Mouse (Mus musculus) embryonic fibroblast, embryonic 13.5 days (primary cell): ENCODE results near the gene Zfp870. TPM values are rescaled to one million over a fixed set of nuclear protein-coding genes. Genes with fewer than 3 reads are reported as not detected.
"Not testable (repeated sequence)": the region's sequence is repeated elsewhere in the genome, so short reads cannot be mapped to it uniquely, and the experiment has no call there.

Experiments used
- H3K27ac ChIP-seq: 2 replicates; pipeline ENCODE4 v1.5.1; 2012; ENCODE audit warnings: low read length, control low read depth, inconsistent platforms; ENCODE audit not compliant: insufficient read depth
- H3K4me1 ChIP-seq: 2 replicates; pipeline ENCODE4 v1.6.1; 2011; ENCODE audit warnings: low read length; ENCODE audit not compliant: control insufficient read depth, insufficient read depth
- H3K4me3 ChIP-seq: 2 replicates; pipeline ENCODE4 v1.5.1; 2011; ENCODE audit warnings: mild to moderate bottlenecking, control low read depth, low read length; ENCODE audit not compliant: insufficient read depth
- CTCF ChIP-seq: IDR thresholded peaks from 2 replicates; pipeline ENCODE4 v1.5.1; 2011; ENCODE audit warnings: mild to moderate bottlenecking, control low read depth, low read length, moderate library complexity, borderline replicate concordance; ENCODE audit not compliant: insufficient read depth
- POLR2A ChIP-seq: IDR thresholded peaks from 2 replicates; pipeline ENCODE4 v1.6.1; 2011; ENCODE audit warnings: low read depth, mild to moderate bottlenecking, control low read depth, low read length, moderate library complexity
- polyA plus RNA-seq: library from polyadenylated mRNA; stranded (reverse); fragments of >200 nt; gene quantifications from 2 replicates; pipeline ENCODE4 v1.2.4, GENCODE M21; 2011; ENCODE audit warnings: low read depth; ENCODE audit not compliant: missing spikeins, insufficient read length

Zfp870 gene
- polyA plus RNA-seq, 1 experiment, result 9.1 TPM

GRCm38 (mm10) chr17:32872696-32873095, 18.7 kb downstream of the Zfp870 start:
- no peak for TF ChIP-seq POLR2A
- TF ChIP-seq CTCF, result no peak
- Histone ChIP-seq H3K27ac (no peak overlapping the region), H3K4me3 (no peak overlapping the region), H3K4me1 (no peaks in the 10 kb centered on the region)

DNA sequence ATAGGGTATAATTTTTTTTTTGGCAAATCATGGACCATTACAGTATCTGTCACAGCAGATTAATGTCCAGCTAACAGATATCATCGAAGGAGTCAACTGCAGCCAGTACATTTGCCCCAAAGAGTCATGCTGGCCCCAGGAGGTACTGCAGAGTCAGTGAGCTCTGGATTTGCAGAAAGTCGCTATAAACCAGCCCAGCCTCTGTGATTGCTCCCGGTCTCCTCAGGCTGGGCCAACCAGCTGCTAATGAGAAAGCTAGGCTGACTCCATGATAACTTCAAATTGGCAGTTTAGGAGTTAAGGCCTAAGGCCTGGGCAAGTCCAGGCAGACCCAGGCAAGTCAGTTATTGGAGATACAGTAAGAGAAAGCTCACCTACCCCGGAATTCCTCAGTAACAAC, 19.4 kb downstream of the Zfp870 start:
- Histone ChIP-seq H3K27ac (no peak overlapping the region), H3K4me3 (no peak overlapping the region), H3K4me1 (no peaks in the 10 kb centered on the region)
- TF ChIP-seq POLR2A (no peak), CTCF (no peak)

DNA sequence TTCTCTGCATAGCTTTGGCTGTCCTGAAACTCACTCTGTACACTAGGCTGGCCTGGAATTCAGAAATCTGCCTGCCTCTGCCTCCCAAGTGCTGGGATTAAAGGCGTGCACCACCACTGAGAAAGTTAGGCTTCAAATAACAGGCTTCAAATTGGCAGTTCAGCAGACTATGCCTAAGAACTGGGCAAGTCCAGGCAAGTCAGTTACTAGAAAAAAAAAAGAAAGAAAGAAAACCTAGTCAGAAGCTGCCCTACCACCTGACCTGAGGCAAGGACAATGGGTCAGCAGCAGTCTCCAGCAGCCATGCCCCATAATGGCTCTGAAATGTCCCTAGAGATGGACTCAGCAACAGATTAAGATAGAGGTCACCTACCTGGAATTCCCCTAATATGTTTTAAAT, 20.0 kb downstream of the Zfp870 start:
- no peak for TF ChIP-seq POLR2A
- Histone ChIP-seq H3K27ac (no peak overlapping the region), H3K4me3 (no peak overlapping the region), H3K4me1 (no peaks in the 10 kb centered on the region)

DNA sequence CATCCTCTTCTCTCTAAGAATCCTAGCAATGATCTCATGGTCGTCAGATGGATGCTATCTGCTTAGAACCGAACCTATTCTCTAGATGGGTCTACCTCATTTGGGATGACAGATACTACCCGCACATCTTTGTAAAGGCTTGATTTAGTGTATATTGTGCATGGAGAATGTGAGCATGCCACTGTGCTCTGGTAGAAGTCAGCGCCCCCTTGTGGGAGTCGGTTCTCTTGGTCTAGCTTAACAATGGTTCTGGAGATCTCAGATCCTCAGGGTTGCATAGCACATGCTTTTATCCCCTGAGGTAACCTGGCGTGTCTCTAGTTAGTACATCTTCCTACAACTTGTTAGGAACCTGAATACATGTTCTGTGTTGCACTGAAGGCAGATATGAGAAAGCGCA, 24.2 kb downstream of the Zfp870 start:
- not testable (repeated sequence) for H3K4me3 ChIP-seq, H3K27ac ChIP-seq, H3K4me1 ChIP-seq

DNA sequence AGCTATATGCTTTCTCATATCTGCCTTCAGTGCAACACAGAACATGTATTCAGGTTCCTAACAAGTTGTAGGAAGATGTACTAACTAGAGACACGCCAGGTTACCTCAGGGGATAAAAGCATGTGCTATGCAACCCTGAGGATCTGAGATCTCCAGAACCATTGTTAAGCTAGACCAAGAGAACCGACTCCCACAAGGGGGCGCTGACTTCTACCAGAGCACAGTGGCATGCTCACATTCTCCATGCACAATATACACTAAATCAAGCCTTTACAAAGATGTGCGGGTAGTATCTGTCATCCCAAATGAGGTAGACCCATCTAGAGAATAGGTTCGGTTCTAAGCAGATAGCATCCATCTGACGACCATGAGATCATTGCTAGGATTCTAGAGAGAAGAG, 34.7 kb downstream of the Zfp870 start:
- H3K4me3 ChIP-seq, H3K4me1 ChIP-seq, H3K27ac ChIP-seq: not testable (repeated sequence)

DNA sequence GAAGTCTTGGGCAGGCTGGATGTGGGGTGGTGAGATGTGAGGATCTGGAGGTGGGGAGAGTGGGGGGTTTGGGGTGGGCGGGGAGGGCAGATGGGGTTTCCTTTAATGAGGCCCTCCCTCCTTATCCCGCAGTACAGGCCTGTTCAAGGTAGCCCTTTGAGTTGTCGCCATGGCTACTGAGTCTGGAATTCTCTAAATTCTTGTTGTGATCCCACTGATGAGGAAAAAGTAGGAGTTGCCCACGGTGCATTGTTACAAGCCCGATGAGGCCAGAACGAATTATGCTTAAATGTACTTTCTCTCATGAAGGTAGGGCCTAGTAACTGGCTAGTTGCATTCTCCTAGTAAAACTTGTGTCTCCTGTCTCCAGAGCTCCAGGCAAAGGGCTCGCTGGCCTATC, 39.9 kb downstream of the Zfp870 start:
- TF ChIP-seq CTCF, result no peak
- no peak overlapping the region for H3K27ac ChIP-seq
- no peaks in the 10 kb centered on the region for H3K4me1 ChIP-seq
- no peak overlapping the region for H3K4me3 ChIP-seq

DNA sequence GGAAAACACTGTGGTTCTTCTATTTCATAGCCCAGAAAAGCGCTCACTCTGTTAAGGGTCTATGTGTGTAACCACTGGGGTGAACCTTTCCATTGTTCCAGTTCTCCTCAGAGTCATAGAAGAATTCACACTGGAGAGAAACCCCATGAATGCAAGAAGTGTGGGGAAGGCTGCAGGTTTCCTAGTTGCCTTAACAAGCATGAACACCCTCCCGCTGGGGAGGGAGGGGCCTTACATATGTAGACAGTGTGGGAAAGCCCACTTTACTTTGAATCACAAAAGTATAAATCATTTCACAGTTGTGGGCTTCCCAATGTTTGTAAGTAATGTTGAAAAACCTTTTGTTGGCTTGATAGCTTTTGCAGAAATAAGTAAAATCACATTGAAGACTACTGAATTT, 50.1 kb downstream of the Zfp870 start:
- Histone ChIP-seq H3K27ac (no peak overlapping the region), H3K4me1 (no peaks in the 10 kb centered on the region), H3K4me3 (no peak overlapping the region)
- no peak for TF ChIP-seq POLR2A
- TF ChIP-seq CTCF, result no peak

GRCm38 (mm10) chr17:32839083-32839802, 52.2 kb downstream of the Zfp870 start:
- no peak overlapping the region for H3K4me3 ChIP-seq
- no peaks in the 10 kb centered on the region for H3K4me1 ChIP-seq
- no peak overlapping the region for H3K27ac ChIP-seq
- no peak for TF ChIP-seq POLR2A
- TF ChIP-seq CTCF, result no peak

DNA sequence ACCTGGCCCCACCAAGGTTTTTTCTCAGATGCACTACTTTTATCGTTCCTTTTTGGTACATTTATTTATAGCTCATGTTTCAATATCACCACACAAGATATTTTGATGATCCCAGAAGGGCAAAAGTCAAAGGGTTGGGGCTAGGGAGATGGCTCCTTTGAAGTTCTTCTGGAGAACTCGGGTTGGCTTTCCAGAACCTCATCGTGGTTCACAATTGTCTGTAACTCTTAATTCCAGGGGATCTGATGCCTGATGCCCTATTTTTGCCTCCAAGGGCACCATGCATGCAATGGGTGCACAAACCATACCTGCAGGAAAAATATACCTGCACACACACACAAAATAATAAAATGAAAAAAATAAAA, 61.0 kb downstream of the Zfp870 start:
- no peak overlapping the region for H3K27ac ChIP-seq

DNA sequence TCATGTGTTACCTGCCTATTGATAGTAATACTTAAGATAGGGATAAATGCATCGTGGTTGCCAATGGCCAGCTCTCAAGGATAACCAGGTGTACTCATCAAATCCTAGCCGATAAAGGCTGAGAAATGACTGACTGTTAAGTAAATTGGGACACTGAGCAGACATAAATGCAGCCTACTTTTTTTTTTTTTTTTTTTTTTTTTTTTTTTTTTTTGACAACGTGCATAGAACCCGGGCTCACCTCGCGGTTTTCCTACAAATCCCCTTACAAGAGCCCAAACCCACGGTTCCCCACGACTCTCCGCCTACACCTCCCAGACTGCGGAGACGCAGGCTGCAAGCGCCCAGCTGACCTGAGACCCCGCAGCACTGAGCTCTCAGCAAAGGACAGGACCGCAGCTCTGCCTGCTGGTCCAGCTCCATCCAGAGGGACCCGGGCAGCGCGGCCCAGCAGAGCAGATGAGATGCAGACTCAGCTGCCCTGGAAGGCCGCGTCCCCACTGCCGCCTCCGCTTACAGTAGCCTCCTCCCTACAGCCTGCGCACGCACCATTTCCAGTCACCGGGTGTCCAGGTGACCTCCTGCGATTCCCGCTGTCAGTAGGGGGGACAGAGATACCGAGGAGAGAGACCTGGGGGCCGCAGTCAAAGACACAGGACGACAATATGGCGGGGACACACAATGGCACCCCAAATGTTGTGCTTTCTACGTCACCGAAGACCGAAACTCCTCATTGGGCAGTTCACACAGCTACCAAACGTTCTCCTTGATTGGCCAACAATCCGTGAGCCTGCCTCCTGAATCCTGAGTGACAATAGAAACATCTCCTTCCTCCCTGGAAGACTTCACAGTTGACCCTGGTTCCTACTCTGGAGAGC, 61.7 kb downstream of the Zfp870 start, which contains the start of gene Zfp799:
Zfp799 (minus strand) TSS at position 722 of the 878 bp plus-strand sequence.
- H3K27ac ChIP-seq, result no peak within 1 kb of the TSS
- peak within 1 kb of the TSS; percentile 68 for H3K4me3 ChIP-seq
- H3K4me1 ChIP-seq, result peaks cover 2% of the 10 kb centered on the region; the same call in 1 of the 2 replicates
- TF ChIP-seq CTCF (no peak), POLR2A (peak; percentile 84)

More for the DNA sequence above, 61.0 kb downstream of the Zfp870 start:
- H3K4me1 ChIP-seq, result peaks cover 2% of the 10 kb centered on the region; the same call in 1 of the 2 replicates
- TF ChIP-seq CTCF (no peak), POLR2A (no peak)
- H3K4me3 ChIP-seq, result no peak overlapping the region

Other genes with a start within 250 kb of the Zfp870 start
- not detected in 2 replicates for gene Cyp4f40, start 232.7 kb downstream of the Zfp870 start, polyA plus RNA-seq
- not detected in 2 replicates for gene Cyp4f15, start 206.0 kb downstream of the Zfp870 start, polyA plus RNA-seq
- gene Zfp871, start 103.4 kb downstream of the Zfp870 start, polyA plus RNA-seq, result 48.5 and 48.7 TPM in 2 replicates
- 1.6 and 2.1 TPM in 2 replicates for gene Zfp811, start 81.7 kb downstream of the Zfp870 start, polyA plus RNA-seq
- gene Zfp799, start 61.4 kb downstream of the Zfp870 start, polyA plus RNA-seq, result 13.4 and 17.1 TPM in 2 replicates
- gene Cyp4f14, start 25.7 kb upstream of the Zfp870 start, polyA plus RNA-seq, result not detected in 2 replicates
- 10.0 and 14.2 TPM in 2 replicates for gene Cyp4f13, start 55.8 kb upstream of the Zfp870 start, polyA plus RNA-seq
- 4.8 and 6.5 TPM in 2 replicates for gene Zfp472, start 74.2 kb upstream of the Zfp870 start, polyA plus RNA-seq
- gene Zfp952, start 101.5 kb upstream of the Zfp870 start, polyA plus RNA-seq, result 10.3 and 11.3 TPM in 2 replicates
- 4.2 and 8.1 TPM in 2 replicates for gene Zfp763, start 141.8 kb upstream of the Zfp870 start, polyA plus RNA-seq
- not detected in 2 replicates for gene 4921501E09Rik, start 176.4 kb upstream of the Zfp870 start, polyA plus RNA-seq
- gene Zfp563, start 197.7 kb upstream of the Zfp870 start, polyA plus RNA-seq, result 5.6 and 5.7 TPM in 2 replicates
- not detected in 2 replicates for gene Morc2b, start 248.0 kb upstream of the Zfp870 start, polyA plus RNA-seq